Mouse (Mus musculus): ENCODE measurements around the gene Ctsw.

Gene Ctsw

GRCm38 (mm10) chr19:5468374-5468773 is at the start of gene Ctsw:
Ctsw (minus strand) TSS chr19:5468507.
- peak in 1 of 2 experiments; percentile 7 for DNase-seq

- DNase-seq = no peak
These were observed 48.7 kb upstream of the Ctsw start for GRCm38 (mm10) chr19:5516906-5517505.

GRCm38 (mm10) chr19:5515840-5516777 is 47.8 kb upstream of the Ctsw start:
- no peak for DNase-seq

GRCm38 (mm10) chr19:5513005-5513349 is 44.7 kb upstream of the Ctsw start:
- DNase-seq = no peak

GRCm38 (mm10) chr19:5512091-5513004 is 44.0 kb upstream of the Ctsw start:
- peak in 1 of 2 experiments; percentile 31 for DNase-seq

GRCm38 (mm10) chr19:5511074-5511632 is 42.8 kb upstream of the Ctsw start:
- no peak for DNase-seq

GRCm38 (mm10) chr19:5510031-5511026 is 42.0 kb upstream of the Ctsw start, which contains the start of gene Snx32:
Snx32 (minus strand) TSS chr19:5510538.
- DNase-seq = peak; percentile 96 to 98

- no peak for DNase-seq
These were observed 35.4 kb upstream of the Ctsw start, which contains the start of gene 1700020D05Rik for GRCm38 (mm10) chr19:5503687-5504086. 1700020D05Rik (minus strand) TSS chr19:5503787.

- DNase-seq = no peak
These were observed 32.1 kb upstream of the Ctsw start for GRCm38 (mm10) chr19:5500330-5500875.

GRCm38 (mm10) chr19:5496052-5496370 is 27.7 kb upstream of the Ctsw start:
- no peak for DNase-seq

GRCm38 (mm10) chr19:5495353-5496051 is 27.2 kb upstream of the Ctsw start:
- no peak for DNase-seq

- DNase-seq = no peak
These were observed 26.0 kb upstream of the Ctsw start for GRCm38 (mm10) chr19:5494314-5494713.

GRCm38 (mm10) chr19:5493301-5493721 is 25.0 kb upstream of the Ctsw start:
- peak in 1 of 2 experiments; percentile 65 for DNase-seq

- no peak for DNase-seq
These were observed 24.3 kb upstream of the Ctsw start for GRCm38 (mm10) chr19:5492641-5493040.

GRCm38 (mm10) chr19:5490898-5491708 is 22.8 kb upstream of the Ctsw start:
- DNase-seq = peak; percentile 87 to 92

GRCm38 (mm10) chr19:5490313-5490897 is 22.1 kb upstream of the Ctsw start, which contains the start of gene Cfl1:
Cfl1 (plus strand) TSS chr19:5490455.
- DNase-seq = peak; percentile 95 to 97

GRCm38 (mm10) chr19:5489721-5490120 is 21.4 kb upstream of the Ctsw start:
- peak in 1 of 2 experiments; percentile 19 for DNase-seq

GRCm38 (mm10) chr19:5488878-5489571 is 20.7 kb upstream of the Ctsw start:
- DNase-seq = peak; percentile 98 to 99
